Mouse (Mus musculus) embryonic fibroblast, embryonic 13.5 days (primary cell): ENCODE measurements around the gene Sema4a. TPM values are rescaled to one million over a fixed set of nuclear protein-coding genes. Genes with fewer than 3 reads are reported as not detected.

Experiments used
- H3K27ac ChIP-seq: 2 replicates; pipeline ENCODE4 v1.5.1; 2012; ENCODE audit warnings: low read length, control low read depth, inconsistent platforms; ENCODE audit not compliant: insufficient read depth
- H3K4me1 ChIP-seq: 2 replicates; pipeline ENCODE4 v1.6.1; 2011; ENCODE audit warnings: low read length; ENCODE audit not compliant: control insufficient read depth, insufficient read depth
- H3K4me3 ChIP-seq: 2 replicates; pipeline ENCODE4 v1.5.1; 2011; ENCODE audit warnings: mild to moderate bottlenecking, control low read depth, low read length; ENCODE audit not compliant: insufficient read depth
- CTCF ChIP-seq: IDR thresholded peaks from 2 replicates; pipeline ENCODE4 v1.5.1; 2011; ENCODE audit warnings: mild to moderate bottlenecking, control low read depth, low read length, moderate library complexity, borderline replicate concordance; ENCODE audit not compliant: insufficient read depth
- POLR2A ChIP-seq: IDR thresholded peaks from 2 replicates; pipeline ENCODE4 v1.6.1; 2011; ENCODE audit warnings: low read depth, mild to moderate bottlenecking, control low read depth, low read length, moderate library complexity
- polyA plus RNA-seq: library from polyadenylated mRNA; stranded (reverse); fragments of >200 nt; gene quantifications from 2 replicates; pipeline ENCODE4 v1.2.4, GENCODE M21; 2011; ENCODE audit warnings: low read depth; ENCODE audit not compliant: missing spikeins, insufficient read length

Gene Sema4a
- polyA plus RNA-seq, 1 experiment: 0.25 TPM

- TF ChIP-seq POLR2A (peak; percentile 58), CTCF (no peak)
- H3K4me3 ChIP-seq: peak overlapping the region; percentile 82
- peak overlapping the region; percentile 94 for H3K27ac ChIP-seq
- peaks cover 26% of the 10 kb centered on the region for H3K4me1 ChIP-seq
Measured at GRCm38 (mm10) chr3:88501366-88502030, 40.5 kb upstream of the Sema4a start.

GRCm38 (mm10) chr3:88500655-88501365 lies 39.8 kb upstream of the Sema4a start:
- Histone ChIP-seq H3K4me1 (peaks cover 30% of the 10 kb centered on the region), H3K4me3 (peak overlapping the region; percentile 82), H3K27ac (peak overlapping the region; percentile 63)
- TF ChIP-seq POLR2A: 0 out of 2 replicates have a peak, but pooled peaks have one; percentile 22
- no peak for TF ChIP-seq CTCF

- H3K4me1 ChIP-seq: peaks cover 30% of the 10 kb centered on the region
- TF ChIP-seq POLR2A: peak; percentile 28; the same call in 1 of the 2 replicates
- TF ChIP-seq CTCF: no peak
- H3K4me3 ChIP-seq: peak overlapping the region; percentile 82
- H3K27ac ChIP-seq: peak overlapping the region; percentile 63; the same call in 1 of the 2 replicates
Measured at GRCm38 (mm10) chr3:88500087-88500486, 39.1 kb upstream of the Sema4a start.

- Histone ChIP-seq H3K27ac (no peak overlapping the region), H3K4me1 (peaks cover 31% of the 10 kb centered on the region), H3K4me3 (peak overlapping the region; percentile 82)
- TF ChIP-seq CTCF (no peak), POLR2A (no peak)
Measured at GRCm38 (mm10) chr3:88499580-88499979, 38.6 kb upstream of the Sema4a start.

GRCm38 (mm10) chr3:88495741-88496415 lies 34.9 kb upstream of the Sema4a start:
- peak overlapping the region; percentile 99 for H3K27ac ChIP-seq
- TF ChIP-seq POLR2A (0 out of 2 replicates have a peak, but pooled peaks have one; percentile 19), CTCF (no peak)
- H3K4me3 ChIP-seq: no peak overlapping the region
- H3K4me1 ChIP-seq: peaks cover 36% of the 10 kb centered on the region

GRCm38 (mm10) chr3:88494836-88495628 lies 34.0 kb upstream of the Sema4a start:
- Histone ChIP-seq H3K4me1 (peaks cover 45% of the 10 kb centered on the region), H3K4me3 (no peak overlapping the region), H3K27ac (peak overlapping the region; percentile 99)
- TF ChIP-seq POLR2A (no peak), CTCF (no peak)

- Histone ChIP-seq H3K4me3 (no peak overlapping the region), H3K4me1 (peaks cover 54% of the 10 kb centered on the region), H3K27ac (peak overlapping the region; percentile 99)
- TF ChIP-seq CTCF (no peak), POLR2A (0 out of 2 replicates have a peak, but pooled peaks have one; percentile 27)
Measured at GRCm38 (mm10) chr3:88493706-88494582, 33.0 kb upstream of the Sema4a start.

GRCm38 (mm10) chr3:88487396-88487795 lies 26.4 kb upstream of the Sema4a start:
- no peak for TF ChIP-seq CTCF
- no peak for TF ChIP-seq POLR2A
- Histone ChIP-seq H3K27ac (no peak overlapping the region), H3K4me1 (peaks cover 26% of the 10 kb centered on the region), H3K4me3 (no peak overlapping the region)

- Histone ChIP-seq H3K27ac (no peak overlapping the region), H3K4me1 (peaks cover 26% of the 10 kb centered on the region), H3K4me3 (no peak overlapping the region)
- TF ChIP-seq POLR2A (no peak), CTCF (no peak)
Measured at GRCm38 (mm10) chr3:88486887-88487286, 25.9 kb upstream of the Sema4a start.
